8 mouse cellular contexts compared by ENCODE assay signal in genomic region chr19:55592876-55593691, GRCm38 (mm10).
DNase-seq lines count a peak whose midpoint lies in the region; ATAC-seq lines count a peak whose summit lies in the region.

No protein-coding gene starts in this region.

- no peak overlapping the region for H3K9ac ChIP-seq in hindbrain, embryonic 14.5 days
- no peak overlapping the region for H3K9ac ChIP-seq in limb, embryonic 12.5 days (replicated peaks)
- H3K9ac ChIP-seq in stomach, embryonic 15.5 days = no peak overlapping the region

- peaks cover 28% of the 10 kb centered on the region for H3K4me1 ChIP-seq in hindbrain, embryonic 14.5 days (replicated peaks; ENCODE audit: control insufficient read depth, insufficient read depth, low read length)
- peaks cover 80% of the 10 kb centered on the region for H3K4me1 ChIP-seq in limb, embryonic 12.5 days (replicated peaks)
- H3K4me1 ChIP-seq in stomach, embryonic 15.5 days = peaks cover 32% of the 10 kb centered on the region

- peaks cover 16% of the 10 kb centered on the region for H3K27me3 ChIP-seq in hindbrain, embryonic 14.5 days (ENCODE audit: control insufficient read depth, insufficient read depth, low read length)
- H3K27me3 ChIP-seq in limb, embryonic 12.5 days = peaks cover 16% of the 10 kb centered on the region; the same call in 1 of the 2 replicates
- H3K27me3 ChIP-seq in stomach, embryonic 15.5 days (replicated peaks) = no peaks in the 10 kb centered on the region

- H3K4me3 ChIP-seq in hindbrain, embryonic 14.5 days (replicated peaks; ENCODE audit: low read length) = no peak overlapping the region
- no peak overlapping the region for H3K4me3 ChIP-seq in limb, embryonic 12.5 days (replicated peaks)
- H3K4me3 ChIP-seq in stomach, embryonic 15.5 days (replicated peaks) = no peak overlapping the region

- DNase-seq in embryo, embryonic 10 days (ENCODE audit: low spot score) = peak; percentile 59
- DNase-seq in embryo, embryonic 9.5 days (ENCODE audit: extremely low spot score) = no peak
- DNase-seq in NIH3T3 (ENCODE audit: low read depth) = peak; percentile 46
- peak; percentile 76 for DNase-seq in hindbrain, embryonic 14.5 days (ENCODE audit: low spot score)

- H3K27ac ChIP-seq in hindbrain, embryonic 14.5 days = no peak overlapping the region
- H3K27ac ChIP-seq in limb, embryonic 12.5 days = peak overlapping the region; percentile 88
- peak overlapping the region; percentile 82 for H3K27ac ChIP-seq in stomach, embryonic 15.5 days

- ATAC-seq in hindbrain, embryonic 14.5 days (ENCODE audit: low FRiP score) = peak; percentile 71
- peak; percentile 39 for ATAC-seq in limb, embryonic 12.5 days (ENCODE audit: insufficient number of reproducible peaks, insufficient read depth, low FRiP score, low TSS enrichment, low read depth)
- ATAC-seq in stomach, embryonic 15.5 days (ENCODE audit: insufficient read depth, low FRiP score, low read depth) = peak; percentile 69
- no peak; the same call in 1 of the 2 replicates for ATAC-seq in frontal cortex, adult (ENCODE audit: low TSS enrichment)
- ATAC-seq in megakaryocyte, adult 5-6 weeks (ENCODE audit: poor library complexity, severe bottlenecking) = no peak

- H3K4me2 ChIP-seq in hindbrain, embryonic 14.5 days (replicated peaks) = peak overlapping the region; percentile 20; the same call in 1 of the 2 replicates
- peak overlapping the region; percentile 33 for H3K4me2 ChIP-seq in limb, embryonic 12.5 days
- H3K4me2 ChIP-seq in stomach, embryonic 15.5 days = peak overlapping the region; percentile 41

- no peaks in the 10 kb centered on the region for H3K9me3 ChIP-seq in hindbrain, embryonic 14.5 days (ENCODE audit: control insufficient read depth, low read length)
- no peaks in the 10 kb centered on the region for H3K9me3 ChIP-seq in limb, embryonic 12.5 days
- H3K9me3 ChIP-seq in stomach, embryonic 15.5 days = no peaks in the 10 kb centered on the region

- 38% methylated on average over 26 of the region's 26 CpGs for WGBS in hindbrain, embryonic 14.5 days
- WGBS in limb, embryonic 12.5 days = 21% methylated on average over 26 of the region's 26 CpGs
- WGBS in stomach, embryonic 15.5 days = 30% methylated on average over 26 of the region's 26 CpGs

- H3K36me3 ChIP-seq in hindbrain, embryonic 14.5 days (replicated peaks; ENCODE audit: control insufficient read depth, insufficient read depth) = no peaks in the 10 kb centered on the region
- no peaks in the 10 kb centered on the region for H3K36me3 ChIP-seq in limb, embryonic 12.5 days
- no peaks in the 10 kb centered on the region for H3K36me3 ChIP-seq in stomach, embryonic 15.5 days

Comparison
In these comparisons a context has a peak if more than half of its experiments do, and no peak if none do; other contexts are left out.
1. ATAC-seq: peak in hindbrain, embryonic 14.5 days (single experiment), limb, embryonic 12.5 days (single experiment) and stomach, embryonic 15.5 days (single experiment); none in frontal cortex, adult (single experiment) and megakaryocyte, adult 5-6 weeks (single experiment).
2. Peak in every context shown above with its lines, with median percentiles within 50 percentile points of each other: H3K4me2 ChIP-seq.